Mouse (Mus musculus) liver, adult 2 months (tissue): ENCODE measurements around the gene Shisa6. TPM values are rescaled to one million over a fixed set of nuclear protein-coding genes. Genes with fewer than 3 reads are reported as not detected.

Experiments
- DNase-seq: peaks from one replicate; pipeline ENCODE4 v3.0.0-alpha.2; 2011; ENCODE audit warnings: low read depth, low spot score; ENCODE audit errors: extremely low read depth
- H3K27ac ChIP-seq: fragments of 200-500 bp; replicated peaks from 2 replicates; pipeline ENCODE4 v1.5.1; 2012; ENCODE audit warnings: low read depth, mild to moderate bottlenecking, control low read depth, inconsistent platforms, low read length; ENCODE audit not compliant: insufficient read depth
- H3K27me3 ChIP-seq: fragments of 200-500 bp; 2 replicates; pipeline ENCODE4 v1.6.1; 2012; ENCODE audit warnings: mild to moderate bottlenecking, moderate library complexity, low read length, inconsistent platforms; ENCODE audit not compliant: control insufficient read depth, insufficient read depth
- H3K36me3 ChIP-seq: fragments of 200-500 bp; 2 replicates; pipeline ENCODE4 v1.6.1; 2012; ENCODE audit warnings: low read length, inconsistent platforms; ENCODE audit not compliant: control insufficient read depth, insufficient read depth
- H3K4me1 ChIP-seq: fragments of 200-500 bp; 2 replicates; pipeline ENCODE4 v1.6.1; 2011; ENCODE audit warnings: low read length; ENCODE audit not compliant: control insufficient read depth, insufficient read depth
- H3K4me3 ChIP-seq: fragments of 200-500 bp; 2 replicates; pipeline ENCODE4 v1.5.1; 2011; ENCODE audit warnings: low read depth, mild to moderate bottlenecking, control low read depth, low read length, moderate library complexity; ENCODE audit not compliant: insufficient read depth
- H3K79me2 ChIP-seq: fragments of 200-500 bp; 2 replicates; pipeline ENCODE4 v1.6.1; 2012; ENCODE audit warnings: inconsistent platforms, mild to moderate bottlenecking, low read length, moderate library complexity; ENCODE audit not compliant: control insufficient read depth, insufficient read depth
- H3K9ac ChIP-seq: fragments of 200-500 bp; 2 replicates; pipeline ENCODE4 v1.6.1; 2012; ENCODE audit warnings: low read depth, mild to moderate bottlenecking, control low read depth, inconsistent platforms, low read length
- CTCF ChIP-seq: fragments of 200-500 bp; IDR thresholded peaks from 2 replicates; pipeline ENCODE4 v1.5.1; 2011; ENCODE audit warnings: low read depth, low read length, control low read depth
- POLR2A ChIP-seq: fragments of 200-500 bp; IDR thresholded peaks from 2 replicates; pipeline ENCODE4 v1.6.1; 2011; ENCODE audit warnings: low read length, control low read depth; ENCODE audit not compliant: insufficient read depth; ENCODE audit errors: extremely low read depth
- WGBS: fragments of 180-500 bp; shearing (Covaris S2); methylation state at CpG from one replicate; pipeline ENCODE4 v1.1.7; 2018; 5-methylcytosine and 5-hydroxymethylcytosine counted together
- polyA plus RNA-seq: library from polyadenylated mRNA; depleted of rRNA; stranded (reverse); fragments of >200 nt; gene quantifications from 2 replicates; pipeline ENCODE4 v1.2.3, GENCODE M21; 2012
- total RNA-seq: library from RNA; depleted of rRNA; stranded (reverse); fragments of >200 nt; gene quantifications from 2 replicates; pipeline ENCODE4 v1.2.3, GENCODE M21; 2014

The Shisa6 gene
- total and polyA plus RNA-seq, 2 experiments: not detected

DNA sequence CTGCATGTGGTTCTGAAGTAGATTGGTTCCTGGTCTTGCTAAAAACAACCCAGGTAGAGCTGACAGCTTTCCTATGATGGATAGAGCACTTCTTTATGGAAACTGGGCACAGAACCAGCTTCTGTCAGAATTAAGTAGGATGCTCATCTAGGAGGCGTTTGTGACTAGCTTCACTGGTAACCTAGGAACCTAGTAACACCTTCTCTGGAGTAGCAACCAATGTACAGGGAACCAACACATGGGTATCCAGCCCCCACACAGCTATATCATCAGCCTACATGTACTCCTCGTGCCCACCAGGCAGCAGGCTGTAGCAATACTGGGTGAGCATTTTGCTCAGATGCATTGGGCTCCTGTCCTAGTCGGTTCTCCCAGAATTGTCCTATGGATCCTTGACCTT, 307.3 kb downstream of the Shisa6 start:
- WGBS: 61% methylated on average over 3 of the region's 3 CpGs
- Histone ChIP-seq H3K4me3 (no peak overlapping the region), H3K4me1 (no peaks in the 10 kb centered on the region), H3K27ac (no peak overlapping the region), H3K36me3 (no peaks in the 10 kb centered on the region), H3K9ac (no peak overlapping the region), H3K79me2 (no peaks in the 10 kb centered on the region), H3K27me3 (0 out of 2 replicates have a peak, but pooled peaks cover 2% of the 10 kb centered on the region)
- TF ChIP-seq CTCF (no peak), POLR2A (no peak)
- DNase-seq: no peak

DNA sequence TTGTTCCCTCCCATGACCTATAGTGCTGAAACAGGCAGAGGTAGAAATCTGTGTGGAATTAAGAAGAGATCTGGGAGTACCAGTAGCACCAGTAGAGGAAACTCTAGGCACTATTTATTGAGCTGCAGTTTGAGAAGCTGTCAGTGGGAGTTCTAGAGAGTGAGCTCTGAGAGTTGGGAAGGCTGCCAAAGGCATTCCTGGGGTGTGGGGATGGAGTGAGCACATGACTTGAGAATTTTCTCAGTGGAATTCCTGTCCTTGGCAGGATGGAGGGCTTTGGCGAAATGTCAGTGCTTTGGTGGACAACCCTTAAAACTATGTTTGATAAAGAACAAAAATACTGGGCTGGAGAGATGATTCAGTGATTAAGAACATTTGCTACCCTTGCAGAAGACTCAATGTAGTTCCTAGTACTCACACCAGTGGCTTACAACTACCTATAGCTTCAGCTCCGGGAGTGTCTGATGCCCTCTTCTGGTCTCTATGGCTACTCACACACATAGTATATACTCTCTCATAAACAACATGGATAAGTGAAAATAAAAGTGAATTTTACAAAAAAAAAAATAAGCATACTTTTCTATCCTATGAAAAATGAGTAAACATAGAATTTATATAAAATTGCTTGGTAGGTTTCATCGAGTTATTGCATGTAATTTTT, 337.0 kb downstream of the Shisa6 start:
- 78% methylated on average over 3 of the region's 3 CpGs for WGBS
- Histone ChIP-seq H3K79me2 (no peaks in the 10 kb centered on the region), H3K4me1 (no peaks in the 10 kb centered on the region), H3K36me3 (no peaks in the 10 kb centered on the region), H3K27me3 (no peaks in the 10 kb centered on the region), H3K4me3 (no peak overlapping the region), H3K9ac (no peak overlapping the region), H3K27ac (no peak overlapping the region)
- DNase-seq: no peak
- no peak for TF ChIP-seq CTCF
- TF ChIP-seq POLR2A: no peak

DNA sequence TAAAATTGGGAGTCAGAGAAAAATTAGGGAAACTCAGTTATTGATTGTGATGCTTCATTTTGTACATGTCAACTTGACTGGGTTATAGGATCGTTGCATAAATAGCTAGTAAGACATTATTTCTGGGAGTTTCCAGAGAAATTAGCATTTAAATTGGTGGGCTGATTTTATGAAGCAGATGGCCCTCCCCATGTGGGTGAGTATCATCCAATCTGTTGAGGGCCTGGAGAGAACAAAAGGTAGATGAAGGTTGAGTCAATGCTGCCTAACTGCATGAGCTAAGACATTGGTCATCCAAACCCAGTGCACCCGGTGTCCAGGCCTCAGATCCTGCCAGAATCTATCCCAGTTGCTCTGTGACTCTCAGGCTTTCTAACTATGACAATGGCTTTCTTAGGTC, 337.6 kb downstream of the Shisa6 start:
- no peaks in the 10 kb centered on the region for H3K4me1 ChIP-seq
- H3K27ac ChIP-seq: no peak overlapping the region
- TF ChIP-seq POLR2A (no peak), CTCF (no peak)
- no peak overlapping the region for H3K4me3 ChIP-seq
- H3K27me3 ChIP-seq: no peaks in the 10 kb centered on the region
- 89% methylated on average over 2 of the region's 2 CpGs for WGBS
- H3K79me2 ChIP-seq: no peaks in the 10 kb centered on the region
- H3K9ac ChIP-seq: no peak overlapping the region
- DNase-seq: no peak
- no peaks in the 10 kb centered on the region for H3K36me3 ChIP-seq

DNA sequence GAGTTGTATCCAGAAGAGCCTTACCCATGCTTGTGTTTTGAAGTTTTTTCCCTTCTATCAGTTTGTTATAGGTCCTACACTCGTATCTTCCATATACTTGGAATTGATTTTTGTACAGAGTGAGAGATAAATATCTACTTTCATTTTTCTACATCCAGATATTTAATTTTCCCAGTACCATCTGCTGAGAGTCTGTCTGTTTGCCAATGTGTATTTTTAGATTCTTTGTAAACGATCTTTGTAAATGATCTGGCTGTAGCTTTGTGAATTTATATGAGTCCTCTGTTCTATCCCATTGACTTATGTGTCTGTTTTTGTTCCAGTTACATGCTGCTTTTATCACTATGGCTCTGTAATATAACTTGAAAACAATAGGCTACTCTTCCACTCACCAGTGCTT, 348.0 kb downstream of the Shisa6 start:
- H3K4me1 ChIP-seq: no peaks in the 10 kb centered on the region
- DNase-seq: no peak
- 62% methylated on average over 2 of the region's 2 CpGs for WGBS
- H3K36me3 ChIP-seq: no peaks in the 10 kb centered on the region
- H3K27ac ChIP-seq: no peak overlapping the region
- no peaks in the 10 kb centered on the region for H3K79me2 ChIP-seq
- TF ChIP-seq POLR2A (no peak), CTCF (no peak)
- no peak overlapping the region for H3K9ac ChIP-seq
- no peaks in the 10 kb centered on the region for H3K27me3 ChIP-seq
- H3K4me3 ChIP-seq: no peak overlapping the region

DNA sequence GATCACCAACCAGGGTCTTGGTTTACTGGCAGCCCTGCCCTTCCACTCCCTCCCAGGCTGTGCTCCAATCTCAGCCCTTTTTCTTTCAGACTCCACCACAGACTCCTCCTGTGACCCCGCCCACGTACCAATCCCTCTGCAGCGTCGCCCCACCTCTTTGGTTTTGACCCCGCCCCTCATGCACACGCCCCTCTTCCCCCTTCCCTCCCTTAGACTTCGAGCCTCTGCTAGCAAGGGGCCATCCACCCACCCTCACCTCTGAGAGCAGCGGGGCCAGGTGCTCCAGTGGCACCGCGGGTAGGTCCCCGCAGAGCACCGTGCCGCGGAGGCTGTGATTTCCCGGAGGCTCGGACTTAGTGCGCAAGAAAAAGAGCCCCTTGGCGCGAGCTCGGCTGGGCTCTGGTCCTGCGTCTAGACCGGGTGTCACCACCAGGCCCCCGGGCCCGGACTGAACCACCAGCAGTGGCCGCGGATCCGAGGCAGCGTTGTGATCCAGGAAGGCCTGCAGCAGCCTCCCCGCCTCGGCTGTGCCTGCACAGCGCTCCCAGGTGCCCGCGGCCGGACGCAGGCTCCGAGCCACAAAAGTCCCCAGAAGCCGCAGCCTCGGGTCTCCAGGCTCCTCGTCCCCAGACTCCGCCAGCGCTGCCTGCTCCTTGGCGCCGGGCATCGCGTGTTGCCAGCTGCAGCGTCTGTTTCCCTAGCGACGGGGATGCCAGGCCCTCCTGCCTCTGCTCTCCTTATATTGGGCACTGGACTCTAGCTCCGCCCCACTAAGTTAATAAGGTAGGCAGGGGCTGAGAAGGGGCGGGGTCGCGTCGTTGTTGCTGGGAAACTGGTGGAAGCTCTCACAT, 357.7 kb downstream of the Shisa6 start, which contains the start of gene Dnah9:
TSS of gene Dnah9 (minus strand) at position 751 of the 851 bp plus-strand sequence.
- H3K27me3 ChIP-seq: peaks cover 4% of the 10 kb centered on the region; the same call in 1 of the 2 replicates
- DNase-seq: peak; percentile 40
- TF ChIP-seq POLR2A: no peak
- no peak for TF ChIP-seq CTCF
- H3K9ac ChIP-seq: no peak within 1 kb of the TSS
- WGBS: 1% methylated on average over 53 of the region's 53 CpGs
- no peaks in the 10 kb centered on the region for H3K36me3 ChIP-seq
- no peaks in the 10 kb centered on the region for H3K79me2 ChIP-seq
- H3K4me1 ChIP-seq: no peaks in the 10 kb centered on the region
- H3K4me3 ChIP-seq: peak within 1 kb of the TSS; percentile 12; the same call in 1 of the 2 replicates
- H3K27ac ChIP-seq: no peak within 1 kb of the TSS
